Mouse (Mus musculus): ENCODE data around the gene Agap2. TPM values are rescaled to one million over a fixed set of nuclear protein-coding genes. Genes with fewer than 3 reads are reported as not detected.
A peak's percentile ranks its signal among the peaks of the same experiment; 100 is the strongest.
"Not testable (repeated sequence)": the region's sequence is repeated elsewhere in the genome, so short reads cannot be mapped to it uniquely, and the experiment has no call there.

Agap2 gene
- polyA plus RNA-seq, 1 experiment from 2014 or later = 0.88 TPM

GRCm38 (mm10) chr10:127061513-127061912 is 13.6 kb upstream of the Agap2 start:
- Histone ChIP-seq H3K4me3 (ENCODE audit: low read depth, low read length) (no peak overlapping the region), H3K27ac (ENCODE audit: low read depth) (no peak overlapping the region), H3K4me1 (ENCODE audit: insufficient read depth) (peaks cover 29% of the 10 kb centered on the region), H3K9me3 (ENCODE audit: low read length) (no peaks in the 10 kb centered on the region), H3K27me3 (ENCODE audit: insufficient read depth, low read length) (peaks cover 38% of the 10 kb centered on the region), H3K36me3 (replicated peaks; ENCODE audit: insufficient read depth, low read length) (peaks cover 13% of the 10 kb centered on the region), H3K9ac (replicated peaks) (no peak overlapping the region), H3K4me2 (ENCODE audit: low read depth, low read length) (no peak overlapping the region)
- ATAC-seq (no peak), DNase-seq (no peak)
- TF ChIP-seq CTCF (IDR thresholded peaks at IDR 0.05; ENCODE audit: low read depth) (no peak), EP300 (IDR thresholded peaks at IDR 0.05; ENCODE audit: low read depth) (no peak)
- WGBS (ENCODE audit: insufficient replicate concordance) = 74% methylated on average over 2 of the region's 2 CpGs

- not testable (repeated sequence) for H3K4me3 ChIP-seq (ENCODE audit: low read depth, low read length); H3K9me3 ChIP-seq (ENCODE audit: low read length); H3K27ac ChIP-seq (ENCODE audit: low read depth); H3K9ac ChIP-seq (replicated peaks); ATAC-seq; H3K4me2 ChIP-seq (ENCODE audit: low read depth, low read length); DNase-seq
- Histone ChIP-seq H3K27me3 (ENCODE audit: insufficient read depth, low read length) (peaks cover 38% of the 10 kb centered on the region), H3K4me1 (ENCODE audit: insufficient read depth) (peaks cover 35% of the 10 kb centered on the region), H3K36me3 (replicated peaks; ENCODE audit: insufficient read depth, low read length) (peaks cover 19% of the 10 kb centered on the region)
- WGBS (ENCODE audit: insufficient replicate concordance) = 72% methylated on average over 4 of the region's 4 CpGs
Measured at GRCm38 (mm10) chr10:127062101-127062500, 13.0 kb upstream of the Agap2 start.

- no peak for DNase-seq
- TF ChIP-seq CTCF (IDR thresholded peaks at IDR 0.05; ENCODE audit: low read depth) (no peak), EP300 (IDR thresholded peaks at IDR 0.05; ENCODE audit: low read depth) (no peak)
- WGBS (ENCODE audit: insufficient replicate concordance) = 58% methylated on average over 5 of the region's 5 CpGs
- Histone ChIP-seq H3K9ac (replicated peaks) (no peak overlapping the region), H3K4me1 (ENCODE audit: insufficient read depth) (peaks cover 35% of the 10 kb centered on the region), H3K27ac (ENCODE audit: low read depth) (peak overlapping the region; percentile 11; the same call in 1 of the 2 replicates), H3K36me3 (replicated peaks; ENCODE audit: insufficient read depth, low read length) (peaks cover 23% of the 10 kb centered on the region), H3K4me2 (ENCODE audit: low read depth, low read length) (peak overlapping the region; percentile 95), H3K27me3 (ENCODE audit: insufficient read depth, low read length) (peaks cover 38% of the 10 kb centered on the region), H3K9me3 (ENCODE audit: low read length) (no peaks in the 10 kb centered on the region), H3K4me3 (ENCODE audit: low read depth, low read length) (peak overlapping the region; percentile 80; the same call in 1 of the 2 replicates)
- ATAC-seq = no peak
Measured at GRCm38 (mm10) chr10:127062503-127062902, 12.6 kb upstream of the Agap2 start.

GRCm38 (mm10) chr10:127063239-127063872 is 11.7 kb upstream of the Agap2 start, which contains the start of gene Cdk4:
Gene Cdk4 (plus strand): TSS chr10:127063534.
- Histone ChIP-seq H3K27me3 (ENCODE audit: insufficient read depth, low read length) (peaks cover 33% of the 10 kb centered on the region), H3K36me3 (replicated peaks; ENCODE audit: insufficient read depth, low read length) (peaks cover 28% of the 10 kb centered on the region), H3K9me3 (ENCODE audit: low read length) (no peaks in the 10 kb centered on the region), H3K27ac (ENCODE audit: low read depth) (peak within 1 kb of the TSS; percentile 87), H3K9ac (replicated peaks) (peak within 1 kb of the TSS; percentile 88), H3K4me2 (ENCODE audit: low read depth, low read length) (peak within 1 kb of the TSS; percentile 95), H3K4me3 (ENCODE audit: low read depth, low read length) (peak within 1 kb of the TSS; percentile 80), H3K4me1 (ENCODE audit: insufficient read depth) (peaks cover 38% of the 10 kb centered on the region)
- WGBS (ENCODE audit: insufficient replicate concordance) = under 1% methylated on average over 45 of the region's 46 CpGs
- TF ChIP-seq CTCF (IDR thresholded peaks at IDR 0.05; ENCODE audit: low read depth) = no peak
- peak; percentile 50; the same call in 1 of the 2 replicates for TF ChIP-seq EP300 (IDR thresholded peaks at IDR 0.05; ENCODE audit: low read depth)
- DNase-seq = peak; percentile 98
- peak; percentile 91 for ATAC-seq

GRCm38 (mm10) chr10:127063913-127064870 is 10.9 kb upstream of the Agap2 start:
- H3K4me2 ChIP-seq (ENCODE audit: low read depth, low read length) = peak overlapping the region; percentile 95
- peak overlapping the region; percentile 88 for H3K9ac ChIP-seq (replicated peaks)
- no peak for TF ChIP-seq EP300 (IDR thresholded peaks at IDR 0.05; ENCODE audit: low read depth)
- no peak for TF ChIP-seq CTCF (IDR thresholded peaks at IDR 0.05; ENCODE audit: low read depth)
- ATAC-seq = peak; percentile 0; the same call in 1 of the 2 replicates
- H3K27ac ChIP-seq (ENCODE audit: low read depth) = peak overlapping the region; percentile 87
- peak overlapping the region; percentile 80 for H3K4me3 ChIP-seq (ENCODE audit: low read depth, low read length)
- peaks cover 40% of the 10 kb centered on the region for H3K4me1 ChIP-seq (ENCODE audit: insufficient read depth)
- H3K27me3 ChIP-seq (ENCODE audit: insufficient read depth, low read length) = peaks cover 25% of the 10 kb centered on the region
- 11% methylated on average over 37 of the region's 37 CpGs for WGBS (ENCODE audit: insufficient replicate concordance)
- peaks cover 30% of the 10 kb centered on the region for H3K36me3 ChIP-seq (replicated peaks; ENCODE audit: insufficient read depth, low read length)
- DNase-seq = no peak
- H3K9me3 ChIP-seq (ENCODE audit: low read length) = no peaks in the 10 kb centered on the region

GRCm38 (mm10) chr10:127065981-127066380 is 9.1 kb upstream of the Agap2 start:
- ATAC-seq = no peak
- Histone ChIP-seq H3K4me2 (ENCODE audit: low read depth, low read length) (no peak overlapping the region), H3K4me3 (ENCODE audit: low read depth, low read length) (no peak overlapping the region), H3K27ac (ENCODE audit: low read depth) (no peak overlapping the region), H3K9ac (replicated peaks) (no peak overlapping the region), H3K27me3 (ENCODE audit: insufficient read depth, low read length) (peaks cover 9% of the 10 kb centered on the region), H3K9me3 (ENCODE audit: low read length) (no peaks in the 10 kb centered on the region), H3K36me3 (replicated peaks; ENCODE audit: insufficient read depth, low read length) (peaks cover 30% of the 10 kb centered on the region), H3K4me1 (ENCODE audit: insufficient read depth) (peaks cover 42% of the 10 kb centered on the region)
- TF ChIP-seq EP300 (IDR thresholded peaks at IDR 0.05; ENCODE audit: low read depth) (no peak), CTCF (IDR thresholded peaks at IDR 0.05; ENCODE audit: low read depth) (no peak)
- WGBS (ENCODE audit: insufficient replicate concordance) = 67% methylated on average over 9 of the region's 9 CpGs
- no peak for DNase-seq

Measured in liver, postnatal 0 days (tissue).